Mouse (Mus musculus) neural tube, embryonic 11.5 days (tissue): ENCODE data around the gene Adcyap1r1. TPM values are rescaled to one million over a fixed set of nuclear protein-coding genes. Genes with fewer than 3 reads are reported as not detected.

Source experiments
- ATAC-seq: fragments of 200-750 bp; cut with Nextera tagmentation; 2 replicates; pipeline ENCODE4 v1.8.0; 2017; ENCODE audit warnings: moderate number of reproducible peaks, mild to moderate bottlenecking, moderate TSS enrichment, moderate library complexity; ENCODE audit not compliant: insufficient read depth, low FRiP score, low TSS enrichment
- DNase-seq: peaks from one replicate; pipeline ENCODE4 v3.0.0-alpha.2; 2015; ENCODE audit warnings: low spot score
- H3K27ac ChIP-seq: fragments of 300-500 bp; sonication (generic); 2 replicates; pipeline ENCODE4 v1.5.1; 2014; ENCODE audit warnings: low read depth, mild to moderate bottlenecking, low read length
- H3K27me3 ChIP-seq: fragments of 300-500 bp; sonication (generic); 2 replicates; pipeline ENCODE4 v1.6.1; 2014; ENCODE audit warnings: mild to moderate bottlenecking, low read length, mixed read lengths; ENCODE audit not compliant: control insufficient read depth, insufficient read depth
- H3K36me3 ChIP-seq: fragments of 300-500 bp; sonication (generic); 2 replicates; pipeline ENCODE4 v1.6.1; 2014; ENCODE audit warnings: mild to moderate bottlenecking, low read length, moderate library complexity, mixed read lengths; ENCODE audit not compliant: control insufficient read depth, insufficient read depth
- H3K4me1 ChIP-seq: fragments of 300-500 bp; sonication (generic); 2 replicates; pipeline ENCODE4 v1.6.1; 2014; ENCODE audit warnings: low read length, mixed read lengths; ENCODE audit not compliant: control insufficient read depth, insufficient read depth
- H3K4me2 ChIP-seq: fragments of 300-500 bp; sonication (generic); 2 replicates; pipeline ENCODE4 v1.6.1; 2014; ENCODE audit warnings: low read depth, mild to moderate bottlenecking, moderate library complexity
- H3K4me3 ChIP-seq: fragments of 300-500 bp; sonication (generic); 2 replicates; pipeline ENCODE4 v1.5.1; 2014; ENCODE audit warnings: low read depth, low read length
- H3K9ac ChIP-seq: fragments of 300-500 bp; sonication (generic); 2 replicates; pipeline ENCODE4 v1.6.1; 2014; ENCODE audit warnings: mild to moderate bottlenecking, low read length
- H3K9me3 ChIP-seq: fragments of 300-500 bp; sonication (generic); 2 replicates; pipeline ENCODE4 v1.6.1; 2016; ENCODE audit warnings: low read length; ENCODE audit not compliant: control insufficient read depth
- WGBS: fragments of 180-500 bp; shearing (Covaris S2); extraction: QIAGEN DNeasy Blood & Tissue Kit; methylation state at CpG from one replicate; pipeline ENCODE4 v1.1.7; 2014; 5-methylcytosine and 5-hydroxymethylcytosine counted together
- polyA plus RNA-seq: library from polyadenylated mRNA; unstranded; fragments of >200 nt; fragmentation: Nextera tagmentation; extraction: Ambion mirVana; gene quantifications from 2 replicates; pipeline ENCODE4 v1.2.1, GENCODE M21; 2014

Gene Adcyap1r1
- polyA plus RNA-seq, 1 experiment from 2014 or later: 18.1 TPM

DNA sequence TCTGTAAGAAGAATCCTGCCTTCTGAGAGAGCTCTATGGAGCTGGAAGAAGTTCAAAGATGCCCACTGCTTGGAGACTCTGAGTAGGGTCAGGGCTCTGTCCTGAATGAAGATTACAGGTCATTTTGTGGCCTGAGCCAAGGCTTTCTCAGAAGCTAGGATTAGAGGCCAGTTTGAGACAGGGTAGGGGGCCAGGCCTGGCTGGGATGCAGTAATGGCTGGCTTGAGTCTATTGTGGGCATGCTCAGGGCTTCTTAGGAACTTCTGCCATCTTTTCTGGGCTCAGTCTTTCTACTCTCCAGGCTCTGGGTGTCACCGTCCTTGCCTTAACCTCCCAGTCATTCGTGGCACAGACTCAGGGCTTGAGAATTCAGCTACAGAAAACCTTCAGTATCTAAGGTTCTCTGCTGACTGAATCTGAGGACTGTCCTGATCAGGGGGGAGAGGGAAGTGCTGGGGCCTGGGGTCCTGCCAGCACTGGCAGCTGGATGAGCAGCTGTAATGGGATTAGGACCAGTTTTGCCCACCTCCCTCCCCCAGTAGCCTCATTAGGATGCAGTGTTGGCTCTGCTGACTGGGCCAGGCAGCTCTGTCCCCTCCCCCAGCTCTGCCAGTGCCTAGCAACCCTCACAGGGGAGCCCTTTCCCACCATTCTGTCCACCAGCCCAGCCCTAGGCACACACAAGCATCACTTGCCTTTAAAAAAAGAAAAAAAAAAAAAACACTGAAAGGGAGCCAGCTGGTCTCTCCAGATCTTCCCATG is 7.7 kb upstream of the Adcyap1r1 start:
- Histone ChIP-seq H3K4me3 (no peak overlapping the region), H3K4me1 (peaks cover 9% of the 10 kb centered on the region; the same call in 1 of the 2 replicates), H3K4me2 (no peak overlapping the region), H3K36me3 (no peaks in the 10 kb centered on the region), H3K27ac (peak overlapping the region; percentile 60; the same call in 1 of the 2 replicates), H3K9me3 (no peaks in the 10 kb centered on the region), H3K9ac (no peak overlapping the region), H3K27me3 (no peaks in the 10 kb centered on the region)
- peak; percentile 76 for DNase-seq
- ATAC-seq: peak; percentile 97
- WGBS: 34% methylated on average over 2 of the region's 2 CpGs

DNA sequence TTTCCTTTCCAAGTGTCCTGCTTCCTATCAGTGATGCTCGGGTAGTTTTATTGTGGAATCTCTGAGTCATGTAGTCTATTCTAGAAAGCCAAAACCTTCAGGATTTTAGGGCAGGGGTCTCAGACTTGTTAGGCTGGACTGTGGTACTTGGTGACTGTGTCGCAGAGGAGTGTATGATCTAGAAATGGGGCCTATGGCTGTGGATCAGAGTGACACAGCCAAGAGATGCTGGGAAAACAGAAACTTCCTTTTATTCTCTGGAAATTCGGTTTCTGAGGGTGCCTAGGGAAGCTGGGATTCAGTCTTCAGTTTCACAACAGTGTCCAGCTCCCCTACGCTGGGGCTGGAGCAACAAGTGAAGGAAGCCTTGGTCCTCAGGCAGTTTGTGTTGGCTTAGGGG is 7.1 kb upstream of the Adcyap1r1 start:
- Histone ChIP-seq H3K9ac (peak overlapping the region; percentile 18; the same call in 1 of the 2 replicates), H3K27ac (peak overlapping the region; percentile 60), H3K4me3 (no peak overlapping the region), H3K4me2 (no peak overlapping the region), H3K4me1 (peaks cover 9% of the 10 kb centered on the region; the same call in 1 of the 2 replicates), H3K36me3 (no peaks in the 10 kb centered on the region), H3K9me3 (no peaks in the 10 kb centered on the region), H3K27me3 (no peaks in the 10 kb centered on the region)
- no peak for DNase-seq
- no peak; the same call in none of the 2 replicates for ATAC-seq
- WGBS: 44% methylated on average over 4 of the region's 4 CpGs

DNA sequence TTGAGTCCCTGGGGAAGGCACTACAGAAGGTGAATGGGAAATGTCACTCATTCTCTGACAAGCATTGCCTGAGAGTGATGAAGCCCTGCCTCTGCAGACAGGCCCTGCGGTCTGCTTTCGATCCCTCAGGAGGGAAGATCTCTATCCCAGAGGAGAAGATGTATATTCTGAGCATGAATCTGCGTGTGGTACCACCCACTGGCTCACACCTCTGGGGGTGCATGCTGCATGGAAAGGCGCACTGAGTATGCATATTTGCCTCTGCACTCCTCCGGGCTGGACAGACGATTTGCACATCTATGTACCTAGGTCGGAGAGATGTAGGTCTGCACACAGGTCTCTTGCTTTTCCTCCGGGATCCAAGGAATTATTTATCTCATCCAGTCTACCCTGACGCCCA is 3.6 kb upstream of the Adcyap1r1 start:
- Histone ChIP-seq H3K27me3 (peaks cover 9% of the 10 kb centered on the region; the same call in 1 of the 2 replicates), H3K36me3 (no peaks in the 10 kb centered on the region), H3K9me3 (no peaks in the 10 kb centered on the region), H3K4me2 (no peak overlapping the region), H3K4me3 (no peak overlapping the region), H3K4me1 (peaks cover 15% of the 10 kb centered on the region), H3K27ac (no peak overlapping the region), H3K9ac (no peak overlapping the region)
- ATAC-seq (no peak), DNase-seq (peak; percentile 2)
- WGBS: 81% methylated on average over 9 of the region's 9 CpGs

DNA sequence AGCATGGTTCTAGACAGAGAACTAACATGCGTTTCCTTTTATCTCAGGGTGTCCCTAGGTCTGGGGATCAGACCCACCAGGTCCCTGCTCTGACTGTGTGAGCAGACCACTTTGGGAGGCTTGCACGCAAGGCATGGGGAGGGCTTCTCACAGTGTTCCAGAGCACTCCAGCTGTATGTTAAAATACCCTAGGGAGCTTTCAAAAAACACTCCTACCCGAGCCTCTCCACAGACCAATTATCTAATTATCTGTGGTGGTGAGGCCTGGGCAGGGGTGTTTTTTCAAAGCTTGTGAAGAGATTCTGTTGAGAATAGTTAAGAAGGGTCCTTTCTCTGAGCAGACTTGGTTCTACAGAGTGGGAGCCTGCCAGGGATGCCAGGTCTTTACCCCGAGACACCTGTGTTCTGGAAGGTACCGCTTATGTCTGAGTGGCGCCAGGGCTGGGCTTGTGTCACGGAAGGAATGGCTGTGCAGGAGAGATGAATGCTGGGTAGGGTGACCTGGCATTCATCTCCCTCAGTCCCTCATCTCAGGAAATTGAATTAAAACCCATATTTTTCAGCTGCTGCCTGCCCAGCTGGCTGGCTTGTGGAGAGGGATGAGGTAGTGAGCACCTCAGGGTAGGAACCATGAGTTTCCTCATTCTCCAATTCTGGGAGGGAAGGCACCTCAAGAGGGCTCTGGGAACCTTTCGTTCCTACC is 2.7 kb upstream of the Adcyap1r1 start:
- ATAC-seq (no peak), DNase-seq (peak; percentile 8)
- 77% methylated on average over 8 of the region's 8 CpGs for WGBS
- no peaks in the 10 kb centered on the region for H3K36me3 ChIP-seq
- peaks cover 14% of the 10 kb centered on the region for H3K4me1 ChIP-seq
- H3K27me3 ChIP-seq: peaks cover 12% of the 10 kb centered on the region; the same call in 1 of the 2 replicates
- no peak overlapping the region for H3K27ac ChIP-seq
- H3K9ac ChIP-seq: no peak overlapping the region
- no peak overlapping the region for H3K4me2 ChIP-seq
- H3K9me3 ChIP-seq: no peaks in the 10 kb centered on the region
- H3K4me3 ChIP-seq: no peak overlapping the region

DNA sequence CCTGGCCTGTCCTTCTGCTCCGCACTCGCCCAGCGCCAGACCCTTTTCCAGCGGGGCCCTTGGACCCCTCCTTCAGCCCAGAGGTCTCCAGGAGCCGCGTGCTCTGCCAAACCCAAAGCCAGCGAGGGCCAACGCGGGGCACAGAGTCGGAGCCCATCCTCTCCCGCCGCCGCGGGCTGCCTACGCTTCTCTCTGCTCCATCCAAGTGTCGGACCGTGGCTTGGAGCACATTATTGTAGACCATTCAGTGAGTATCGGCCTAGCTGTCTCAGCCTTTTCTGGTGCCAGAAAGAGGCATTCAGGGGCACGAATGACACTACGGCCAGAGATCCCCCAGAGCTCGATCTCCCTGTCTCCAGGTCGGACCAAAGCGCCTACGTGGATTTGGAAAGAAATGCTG is 603 bp downstream of the Adcyap1r1 start:
- peak overlapping the region; percentile 78 for H3K27ac ChIP-seq
- peak overlapping the region; percentile 86 for H3K4me2 ChIP-seq
- peak overlapping the region; percentile 66 for H3K9ac ChIP-seq
- WGBS: under 1% methylated on average over 24 of the region's 24 CpGs
- H3K9me3 ChIP-seq: no peaks in the 10 kb centered on the region
- ATAC-seq (no peak; the same call in 1 of the 2 replicates), DNase-seq (no peak)
- no peaks in the 10 kb centered on the region for H3K36me3 ChIP-seq
- H3K4me3 ChIP-seq: peak overlapping the region; percentile 53
- peaks cover 12% of the 10 kb centered on the region; the same call in 1 of the 2 replicates for H3K27me3 ChIP-seq
- H3K4me1 ChIP-seq: peaks cover 9% of the 10 kb centered on the region

DNA sequence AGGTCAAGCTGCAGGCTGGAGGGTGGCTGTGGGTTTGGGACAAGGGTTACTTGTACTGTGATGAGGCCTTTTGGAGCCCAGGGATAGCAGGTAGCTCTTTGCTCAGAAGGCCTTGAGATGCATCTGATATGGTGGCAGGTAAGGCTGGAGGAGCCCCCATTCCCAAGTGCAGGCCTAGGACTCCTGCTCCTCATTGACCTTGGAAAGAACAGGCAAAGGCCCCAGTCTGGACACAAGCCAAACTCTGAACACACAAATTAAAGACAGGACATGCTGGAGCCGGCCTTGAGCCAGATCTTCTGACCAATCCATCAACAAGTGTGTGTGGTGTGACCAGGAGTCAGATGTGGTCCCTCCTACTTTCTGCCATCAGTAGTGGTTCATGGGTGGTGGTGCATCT is 1.8 kb downstream of the Adcyap1r1 start:
- Histone ChIP-seq H3K4me3 (peak overlapping the region; percentile 53; the same call in 1 of the 2 replicates), H3K4me1 (peaks cover 9% of the 10 kb centered on the region)
- 71% methylated on average over 1 of the region's 1 CpGs for WGBS

DNA sequence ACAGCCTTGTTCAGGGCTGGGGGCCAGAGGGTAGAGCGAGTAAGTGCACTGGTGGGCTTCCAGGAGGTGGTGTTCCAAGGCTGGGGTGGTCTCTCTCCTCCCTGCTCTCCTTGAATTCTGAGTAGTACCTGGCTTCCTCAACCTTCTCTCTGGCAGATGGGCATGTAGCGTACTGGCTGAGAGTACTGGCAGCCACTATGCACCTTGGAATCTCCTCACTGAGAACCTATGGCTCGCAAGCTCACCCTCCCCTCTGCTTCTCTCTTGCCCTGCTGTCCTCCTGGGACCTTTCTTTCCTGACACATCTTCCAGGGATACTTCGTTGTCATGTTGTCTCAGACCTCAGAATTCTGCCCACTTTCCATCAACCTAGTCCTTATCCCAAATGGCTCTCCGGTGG is 3.9 kb downstream of the Adcyap1r1 start:
- Histone ChIP-seq H3K4me3 (no peak overlapping the region), H3K36me3 (no peaks in the 10 kb centered on the region), H3K9me3 (no peaks in the 10 kb centered on the region), H3K27ac (no peak overlapping the region), H3K9ac (no peak overlapping the region), H3K4me2 (no peak overlapping the region), H3K27me3 (peaks cover 9% of the 10 kb centered on the region; the same call in 1 of the 2 replicates), H3K4me1 (peaks cover 9% of the 10 kb centered on the region)
- ATAC-seq: no peak
- 78% methylated on average over 5 of the region's 5 CpGs for WGBS
- no peak for DNase-seq

More for the DNA sequence above, 1.8 kb downstream of the Adcyap1r1 start:
- ATAC-seq (no peak), DNase-seq (no peak)
- no peak overlapping the region for H3K27ac ChIP-seq
- H3K9me3 ChIP-seq: no peaks in the 10 kb centered on the region
- peaks cover 12% of the 10 kb centered on the region; the same call in 1 of the 2 replicates for H3K27me3 ChIP-seq
- H3K36me3 ChIP-seq: no peaks in the 10 kb centered on the region
- peak overlapping the region; percentile 86 for H3K4me2 ChIP-seq
- no peak overlapping the region; the same call in 1 of the 2 replicates for H3K9ac ChIP-seq

DNA sequence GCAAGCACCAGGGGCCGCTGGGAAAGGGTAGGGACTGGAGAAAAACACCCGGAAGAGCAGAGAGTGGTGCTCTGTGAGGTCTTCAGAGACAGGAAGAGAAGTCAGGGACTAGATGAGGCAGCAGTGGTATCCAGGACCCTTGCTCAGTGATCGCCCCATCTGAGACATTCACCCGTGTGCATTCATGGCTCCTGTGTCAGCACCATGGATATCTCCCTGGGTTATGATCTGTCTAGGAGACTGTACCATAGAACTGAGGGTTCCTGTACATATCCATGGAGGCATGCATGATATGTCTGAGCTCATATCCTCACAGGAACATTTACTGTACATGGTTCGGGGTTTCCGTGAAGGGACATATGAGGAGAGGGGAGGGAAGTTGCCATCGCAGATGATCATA is 5.9 kb downstream of the Adcyap1r1 start:
- Histone ChIP-seq H3K4me3 (no peak overlapping the region), H3K36me3 (no peaks in the 10 kb centered on the region), H3K9ac (no peak overlapping the region), H3K9me3 (no peaks in the 10 kb centered on the region), H3K27ac (no peak overlapping the region), H3K4me2 (no peak overlapping the region), H3K4me1 (peaks cover 7% of the 10 kb centered on the region), H3K27me3 (peaks cover 7% of the 10 kb centered on the region; the same call in 1 of the 2 replicates)
- DNase-seq (no peak), ATAC-seq (no peak)
- 80% methylated on average over 7 of the region's 7 CpGs for WGBS
